Mouse (Mus musculus) layer of hippocampus, adult 9-10 months (tissue): ENCODE results near the gene Lonp2.

Experiments used
- DNase-seq: peaks from one replicate; pipeline ENCODE4 v3.0.0; 2022; ENCODE audit warnings: low spot score

Lonp2 gene

DNA sequence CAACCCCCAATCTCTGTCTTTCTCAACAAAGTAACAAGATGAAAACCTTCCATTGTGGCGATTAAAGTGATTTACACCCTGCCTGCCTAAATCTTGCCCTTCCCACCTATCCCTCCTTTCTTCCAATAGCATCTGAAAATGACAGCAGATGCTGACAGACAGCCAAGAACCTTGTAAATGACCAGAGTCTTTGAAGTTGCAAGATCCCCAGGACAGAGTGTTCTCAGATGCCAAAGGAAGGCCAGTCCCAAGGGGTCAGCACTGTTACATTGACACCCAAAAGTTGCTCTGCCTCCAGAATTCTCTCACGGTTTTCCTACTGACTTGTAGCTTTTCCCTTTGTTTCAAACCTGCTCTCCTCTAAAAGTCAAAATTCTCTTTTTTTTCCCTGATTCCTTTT lies 126.0 kb downstream of the Lonp2 start:
- DNase-seq, result no peak

DNA sequence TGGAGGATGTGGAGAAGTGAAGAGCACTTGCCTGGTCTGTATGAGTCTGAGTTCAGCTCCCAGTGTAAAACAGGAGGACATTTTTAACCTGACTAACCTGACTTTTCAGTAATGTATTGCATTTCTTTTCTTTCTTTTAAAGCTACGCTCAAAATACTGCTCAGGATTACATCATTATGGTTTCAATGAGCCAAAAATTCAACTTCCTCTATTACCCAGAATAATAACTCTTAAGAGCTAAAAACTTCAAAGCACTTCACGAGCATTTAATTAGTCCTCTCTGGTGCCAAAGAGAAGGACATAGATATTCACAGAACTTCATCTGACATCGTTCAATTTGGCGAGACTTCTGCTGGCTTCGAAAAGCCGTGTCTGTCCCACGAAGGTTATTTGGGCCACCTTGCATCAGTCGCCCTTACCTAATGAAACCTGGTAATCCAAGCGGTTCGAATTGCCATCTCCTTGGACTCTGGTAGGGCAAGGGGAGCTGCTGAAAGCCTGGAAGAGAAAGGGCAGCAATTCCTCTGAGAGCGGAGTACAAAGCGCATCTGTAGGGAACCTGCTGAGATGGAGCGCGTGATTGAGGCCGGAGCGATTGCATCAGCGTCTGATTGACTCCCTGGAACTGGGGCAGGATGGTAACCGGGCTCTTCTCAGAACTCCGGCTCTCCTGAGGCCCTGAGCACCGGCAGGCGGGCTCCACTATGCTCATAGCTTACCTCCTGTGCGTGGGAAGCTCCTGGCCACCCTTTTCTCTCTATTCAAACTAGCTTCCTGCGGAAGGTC lies 133.3 kb downstream of the Lonp2 start:
- no peak for DNase-seq

DNA sequence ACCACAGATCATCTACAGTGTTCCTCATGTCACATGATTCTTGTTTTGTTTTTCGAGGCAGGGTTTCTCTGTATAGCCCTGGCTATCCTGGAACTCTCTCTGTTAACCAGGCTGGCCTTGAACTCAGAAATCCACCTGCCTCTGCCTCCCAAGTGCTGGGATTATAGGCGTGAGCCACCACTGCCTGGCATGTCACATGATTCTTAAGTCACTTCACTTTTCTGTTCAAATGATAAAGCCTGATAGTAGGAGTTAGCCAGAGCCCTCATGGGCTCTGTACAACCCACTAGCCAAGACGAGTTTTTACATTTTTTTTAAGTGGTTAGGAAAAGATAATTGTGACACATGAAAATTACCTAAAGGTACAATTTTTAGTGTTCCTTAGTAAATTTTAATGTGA lies 134.8 kb downstream of the Lonp2 start:
- no peak for DNase-seq

DNA sequence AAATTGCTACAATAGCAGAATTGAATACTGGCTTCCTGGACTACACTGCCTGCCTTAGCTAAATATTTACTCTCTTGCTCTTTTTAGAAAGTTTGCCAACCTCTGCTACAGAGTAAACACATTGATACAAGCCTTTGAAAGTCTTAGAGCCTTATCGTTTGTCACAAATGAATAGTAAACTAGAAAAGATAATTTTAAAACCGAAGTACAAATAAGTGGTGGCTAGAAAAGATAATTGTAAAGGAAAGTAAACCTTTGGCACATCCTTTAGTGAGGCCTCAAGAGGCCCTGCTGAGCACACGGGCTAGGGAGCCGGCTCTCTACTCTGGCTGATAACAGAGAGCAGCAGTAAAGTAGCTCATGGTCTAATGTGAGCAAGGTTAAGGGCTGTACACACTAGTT lies 135.2 kb downstream of the Lonp2 start:
- no peak for DNase-seq

DNA sequence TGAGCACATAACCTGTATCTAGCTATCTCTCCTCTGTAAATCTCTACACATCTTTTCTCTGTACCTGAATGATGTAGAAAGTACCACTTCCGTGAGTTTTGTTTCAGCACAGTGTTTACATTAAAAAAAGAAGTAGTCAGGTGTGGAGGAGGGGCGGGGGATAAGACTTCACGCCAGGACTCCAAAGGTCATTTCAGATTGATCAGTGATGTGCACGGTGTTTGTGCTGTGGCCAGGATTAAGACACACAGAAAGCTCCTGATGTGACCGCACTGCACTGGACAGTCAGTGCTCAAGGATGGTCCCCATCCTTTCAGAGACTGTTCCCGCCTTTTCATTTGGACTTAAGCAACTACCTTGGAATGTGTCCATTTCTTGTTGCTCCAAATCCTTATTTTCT lies 136.9 kb downstream of the Lonp2 start:
- DNase-seq, result no peak

DNA sequence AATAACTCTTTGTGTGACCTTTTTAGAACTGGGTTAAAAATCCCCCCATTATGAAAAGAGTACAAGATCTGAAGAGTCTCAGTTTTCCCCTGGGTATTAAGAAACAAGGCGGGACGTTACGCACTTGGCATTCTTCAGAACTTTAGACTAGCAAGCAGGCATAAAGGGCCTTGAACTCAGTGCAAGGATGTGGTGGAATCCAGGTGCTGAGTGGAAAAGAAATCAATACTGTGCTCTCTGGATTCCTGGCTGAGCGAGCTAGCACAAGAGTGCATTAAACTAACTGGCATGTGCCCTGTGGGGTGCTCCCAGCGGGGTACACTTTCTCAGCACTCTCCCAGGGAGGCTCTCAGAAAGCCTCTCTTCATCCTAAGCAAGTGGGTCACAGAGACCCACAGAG lies 139.0 kb downstream of the Lonp2 start:
- DNase-seq, result no peak

DNA sequence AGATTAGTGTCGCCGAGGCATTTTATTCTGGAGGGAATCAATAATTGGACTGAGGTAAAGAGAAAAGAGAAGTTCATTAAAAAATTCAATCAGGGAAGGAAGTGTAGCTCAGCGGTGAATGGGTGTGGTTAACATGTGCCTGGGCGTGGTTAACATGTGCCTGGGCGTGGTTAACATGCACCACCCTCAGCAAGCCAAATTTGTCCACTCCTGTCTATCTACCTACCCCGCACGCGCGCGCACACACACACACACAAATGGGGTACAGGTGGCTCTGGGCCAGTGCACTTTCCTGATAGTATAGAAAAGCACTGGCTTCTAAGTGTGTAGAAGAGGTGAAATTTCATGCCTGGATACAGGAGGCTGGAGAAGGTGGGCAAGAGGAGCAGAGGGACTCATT lies 141.3 kb downstream of the Lonp2 start:
- no peak for DNase-seq

DNA sequence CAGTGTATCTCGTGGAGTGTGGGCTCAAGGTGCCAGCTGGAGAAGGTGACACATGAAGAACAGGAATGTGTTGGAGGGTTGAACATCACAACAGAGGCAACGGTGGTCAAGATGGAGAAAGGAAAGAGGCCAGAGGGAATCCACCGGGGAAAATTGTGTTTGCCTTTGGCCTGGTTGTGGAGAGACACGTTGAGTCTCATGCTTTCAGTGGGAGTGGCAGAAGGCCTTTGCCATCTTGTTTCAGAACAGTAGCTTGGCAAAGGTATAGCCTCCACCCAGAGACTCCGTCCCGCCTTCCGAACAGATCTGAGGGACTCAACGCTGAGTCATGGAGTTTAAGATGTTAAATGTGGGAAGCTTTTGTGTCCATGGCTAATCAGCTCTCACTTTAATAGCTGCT lies 141.8 kb downstream of the Lonp2 start:
- no peak for DNase-seq

DNA sequence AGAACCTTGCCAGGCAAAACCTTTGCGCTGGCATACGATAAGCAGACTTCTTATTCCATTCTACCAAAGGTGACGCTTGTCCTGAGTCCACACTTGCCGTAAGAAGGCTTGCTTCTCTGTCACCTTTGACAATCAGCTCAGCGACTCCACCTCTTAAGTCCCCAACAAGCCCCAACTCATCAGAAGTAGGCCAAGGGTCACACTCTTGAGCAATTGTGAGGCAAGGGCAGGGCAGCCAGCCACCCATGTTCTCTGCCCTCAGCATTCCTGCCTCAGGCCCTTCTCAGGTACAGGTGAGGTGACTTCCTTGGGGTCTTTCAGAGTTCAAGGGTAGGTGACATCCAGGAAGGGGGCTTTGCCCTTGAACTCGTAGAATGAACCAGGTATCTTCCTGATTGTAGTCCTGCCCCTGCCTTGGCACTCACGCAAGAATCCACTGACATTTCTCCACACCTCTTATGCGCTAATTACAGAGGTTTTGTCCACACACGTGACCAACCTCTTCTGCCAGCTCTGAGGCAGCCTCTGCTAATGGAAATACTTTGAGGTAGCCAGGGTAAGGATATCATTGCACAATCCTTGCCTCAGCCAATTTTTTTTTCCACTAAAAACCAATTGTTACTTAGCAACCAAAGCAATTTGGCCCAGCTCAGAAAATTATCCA lies 142.8 kb downstream of the Lonp2 start:
- DNase-seq, result no peak

DNA sequence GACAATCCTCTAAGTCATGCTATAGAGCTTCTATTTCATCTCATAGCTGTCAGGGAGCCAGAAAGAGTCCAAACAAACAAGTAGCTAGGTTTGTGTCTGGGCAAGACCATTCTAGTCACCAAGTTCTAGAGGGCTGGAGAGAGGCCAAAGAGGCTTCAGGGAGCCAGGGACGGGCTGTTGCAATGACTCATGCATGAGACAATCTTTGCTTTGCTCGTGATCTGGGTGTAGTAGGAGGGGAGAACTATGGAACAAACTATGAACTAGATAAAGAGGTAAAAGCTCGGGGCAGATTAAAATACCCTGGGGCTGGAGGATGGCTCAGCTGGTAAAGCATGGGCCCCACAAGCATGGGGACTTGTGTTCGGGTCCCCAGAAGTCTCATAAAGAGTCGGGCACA lies 144.7 kb downstream of the Lonp2 start:
- no peak for DNase-seq

DNA sequence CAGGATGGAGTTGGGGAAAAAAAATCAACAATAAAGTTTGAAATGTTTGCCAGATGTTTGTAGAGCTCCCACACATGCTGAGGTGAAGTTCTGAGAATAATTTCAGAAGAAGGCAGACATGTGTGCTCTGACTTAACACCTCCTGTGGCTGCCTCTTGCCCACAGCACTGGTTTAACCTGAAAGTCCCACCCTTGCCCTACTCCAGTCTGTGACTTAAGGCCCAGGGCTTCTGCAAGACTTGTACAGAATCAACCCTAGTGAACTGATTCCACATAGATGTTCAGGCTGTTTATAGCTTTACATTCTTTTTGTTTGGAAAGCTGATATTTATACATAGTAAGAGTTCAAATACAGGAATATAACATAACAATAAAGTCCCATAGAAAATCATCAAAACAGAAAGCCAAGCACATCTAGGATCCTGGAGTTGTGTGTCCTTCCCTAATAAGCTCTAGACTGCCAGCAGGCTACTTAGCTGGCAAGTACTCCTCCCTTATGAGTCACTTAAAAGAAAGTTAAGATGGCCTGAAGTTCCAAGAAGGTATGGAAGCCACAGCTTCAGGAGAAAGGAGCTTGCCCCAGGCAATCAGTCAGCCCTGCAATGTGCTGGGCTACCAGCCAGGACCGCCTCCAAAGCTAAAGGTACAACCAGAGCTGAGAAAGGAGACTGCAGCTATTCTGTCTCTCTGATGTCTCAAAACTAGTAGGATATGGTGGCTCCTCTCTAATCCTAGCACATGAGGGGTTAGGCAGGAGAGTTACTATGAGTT lies 146.3 kb downstream of the Lonp2 start:
- no peak for DNase-seq
